Mouse (Mus musculus): Measurements from ENCODE around the gene Gabbr2. TPM values are rescaled to one million over a fixed set of nuclear protein-coding genes. Genes with fewer than 3 reads are reported as not detected.

Gene Gabbr2
- total RNA-seq, 2 experiments from 2014 or later, result 203 to 209 TPM

- no peak for DNase-seq (ENCODE audit: low spot score in 2 of 2)
Observed at GRCm38 (mm10) chr4:46625101-46625500, 366.6 kb downstream of the Gabbr2 start.

- no peak for DNase-seq (ENCODE audit: low spot score in 2 of 2)
Observed at GRCm38 (mm10) chr4:46623007-46623406, 368.7 kb downstream of the Gabbr2 start.

- no peak for DNase-seq (ENCODE audit: low spot score in 2 of 2)
Observed at GRCm38 (mm10) chr4:46620946-46621345, 370.7 kb downstream of the Gabbr2 start.

- no peak for DNase-seq (ENCODE audit: low spot score in 2 of 2)
Observed at GRCm38 (mm10) chr4:46620330-46620729, 371.3 kb downstream of the Gabbr2 start.

- no peak for DNase-seq (ENCODE audit: low spot score in 2 of 2)
Observed at GRCm38 (mm10) chr4:46618196-46618817, 373.4 kb downstream of the Gabbr2 start.

GRCm38 (mm10) chr4:46617408-46617807, 374.3 kb downstream of the Gabbr2 start:
- no peak for DNase-seq (ENCODE audit: low spot score in 2 of 2)

- DNase-seq (ENCODE audit: low spot score in 2 of 2), result no peak
Observed at GRCm38 (mm10) chr4:46614641-46615040, 377.0 kb downstream of the Gabbr2 start.

GRCm38 (mm10) chr4:46613618-46614017, 378.1 kb downstream of the Gabbr2 start:
- DNase-seq (ENCODE audit: low spot score in 2 of 2), result no peak

Other genes with a start within 250 kb of the Gabbr2 start
- gene Anks6, start 65.6 kb upstream of the Gabbr2 start, total RNA-seq (2021), result 10 to 100 TPM; 20.6 to 21.5 TPM
- gene Galnt12, start 100.0 kb upstream of the Gabbr2 start, total RNA-seq (2021), result under 1 TPM; 0.74 to 0.77 TPM
- gene Col15a1, start 216.3 kb upstream of the Gabbr2 start, total RNA-seq (2021), result 1 to 10 TPM; 2.4 to 4.6 TPM